Mouse (Mus musculus): Measurements from ENCODE around the gene Wrnip1. TPM values are rescaled to one million over a fixed set of nuclear protein-coding genes. Genes with fewer than 3 reads are reported as not detected.
"Not testable (repeated sequence)": the region's sequence is repeated elsewhere in the genome, so short reads cannot be mapped to it uniquely, and the experiment has no call there.

Gene Wrnip1
- polyA plus RNA-seq, 1 experiment from 2014 or later, result 19.5 TPM

DNA sequence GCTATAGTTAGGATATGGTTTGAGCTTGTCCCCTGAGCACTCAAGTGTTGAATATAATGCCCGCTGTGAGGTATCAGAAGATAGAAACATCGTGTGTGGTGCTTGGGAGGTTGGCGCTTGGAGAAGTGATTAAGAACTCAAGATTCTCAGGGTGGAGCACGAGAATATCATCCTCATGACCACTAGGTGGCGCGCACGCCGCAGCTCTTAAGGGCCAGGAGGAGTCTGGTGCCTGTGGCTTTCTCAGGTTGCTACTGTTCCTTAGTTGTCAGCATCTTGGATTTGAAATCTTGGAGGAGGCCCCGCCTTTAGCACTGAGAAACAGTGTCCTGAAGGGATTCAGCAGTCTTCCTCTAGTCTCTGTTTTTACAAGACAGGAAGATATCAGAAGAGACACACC, 64.6 kb downstream of the Wrnip1 start:
- 9% methylated on average over 9 of the region's 9 CpGs for WGBS
- DNase-seq (ENCODE audit: low spot score), result peak; percentile 72
- Histone ChIP-seq H3K36me3 (no peaks in the 10 kb centered on the region), H3K27me3 (ENCODE audit: low read depth, poor library complexity, severe bottlenecking) (peaks cover 61% of the 10 kb centered on the region), H3K4me1 (peaks cover 8% of the 10 kb centered on the region), H3K4me3 (no peak overlapping the region), H3K27ac (replicated peaks) (peak overlapping the region; percentile 59), H3K9me3 (replicated peaks) (no peaks in the 10 kb centered on the region; the same call in 1 of the 2 replicates)

GRCm38 (mm10) chr13:32867030-32867429, 65.2 kb downstream of the Wrnip1 start:
- Histone ChIP-seq H3K27me3 (ENCODE audit: low read depth, poor library complexity, severe bottlenecking) (peaks cover 59% of the 10 kb centered on the region), H3K4me1 (peaks cover 8% of the 10 kb centered on the region), H3K4me3 (no peak overlapping the region), H3K36me3 (no peaks in the 10 kb centered on the region), H3K27ac (replicated peaks) (peak overlapping the region; percentile 59), H3K9me3 (replicated peaks) (no peaks in the 10 kb centered on the region; the same call in 1 of the 2 replicates)
- DNase-seq (ENCODE audit: low spot score), result peak; percentile 33
- WGBS, result 35% methylated on average over 2 of the region's 2 CpGs

DNA sequence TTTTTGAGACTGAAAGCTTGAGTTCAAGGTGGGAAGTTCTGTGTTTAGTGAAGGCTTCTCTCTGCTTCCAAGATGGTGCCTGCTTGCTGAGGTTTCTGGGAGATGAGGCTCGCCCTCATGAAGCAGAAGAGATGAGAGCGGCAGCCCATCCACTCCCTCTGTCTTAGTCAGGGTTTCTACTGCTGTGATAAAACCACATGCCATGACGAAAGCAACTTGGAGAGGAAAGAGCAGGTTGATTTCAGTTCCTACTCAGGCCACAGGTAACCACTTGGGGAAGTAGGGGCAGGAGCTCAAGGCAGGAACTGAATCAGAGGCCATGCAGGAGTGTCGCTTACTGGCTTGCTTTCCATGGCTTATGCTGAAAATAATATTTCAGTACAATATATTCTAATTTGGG, 66.4 kb downstream of the Wrnip1 start:
- H3K36me3 ChIP-seq; H3K27ac ChIP-seq (replicated peaks); H3K4me3 ChIP-seq; H3K4me1 ChIP-seq; DNase-seq (ENCODE audit: low spot score); H3K9me3 ChIP-seq (replicated peaks): not testable (repeated sequence)
- peaks cover 47% of the 10 kb centered on the region for H3K27me3 ChIP-seq (ENCODE audit: low read depth, poor library complexity, severe bottlenecking)
- WGBS, result 86% methylated on average over 4 of the region's 4 CpGs

- Histone ChIP-seq H3K27me3 (ENCODE audit: low read depth, poor library complexity, severe bottlenecking) (peaks cover 41% of the 10 kb centered on the region), H3K9me3 (replicated peaks) (no peaks in the 10 kb centered on the region; the same call in 1 of the 2 replicates), H3K4me3 (no peak overlapping the region), H3K4me1 (peaks cover 8% of the 10 kb centered on the region), H3K36me3 (no peaks in the 10 kb centered on the region), H3K27ac (replicated peaks) (no peak overlapping the region)
- DNase-seq (ENCODE audit: low spot score), result no peak
- WGBS, result 75% methylated on average over 5 of the region's 5 CpGs
These were observed 67.0 kb downstream of the Wrnip1 start for GRCm38 (mm10) chr13:32868843-32869242.

Other genes with a start within 250 kb of the Wrnip1 start
- not detected in 2 replicates for gene Mylk4, start 18.1 kb upstream of the Wrnip1 start, polyA plus RNA-seq (2016; fragmentation: Nextera tagmentation; extraction: Ambion mirVana)
- gene D930007J09Rik, start 811 bp downstream of the Wrnip1 start, polyA plus RNA-seq (2016; fragmentation: Nextera tagmentation; extraction: Ambion mirVana), result not detected in 2 replicates
- gene Serpinb1a, start 49.1 kb downstream of the Wrnip1 start, polyA plus RNA-seq (2016; fragmentation: Nextera tagmentation; extraction: Ambion mirVana), result 1.1 and 1.9 TPM in 2 replicates
- gene Serpinb1c, start 96.2 kb downstream of the Wrnip1 start, polyA plus RNA-seq (2016; fragmentation: Nextera tagmentation; extraction: Ambion mirVana), result not detected in 2 replicates
- 0.55 and 0.63 TPM in 2 replicates for gene Serpinb6b, start 163.2 kb downstream of the Wrnip1 start, polyA plus RNA-seq (2016; fragmentation: Nextera tagmentation; extraction: Ambion mirVana)
- gene Serpinb9, start 201.2 kb downstream of the Wrnip1 start, polyA plus RNA-seq (2016; fragmentation: Nextera tagmentation; extraction: Ambion mirVana), result 0.80 and 0.98 TPM in 2 replicates
- gene Serpinb9b, start 225.4 kb downstream of the Wrnip1 start, polyA plus RNA-seq (2016; fragmentation: Nextera tagmentation; extraction: Ambion mirVana), result not detected in 2 replicates